Mouse (Mus musculus) embryo, embryonic 11.5 days (tissue): ENCODE results near the gene Gba.
A peak's percentile ranks its signal among the peaks of the same experiment; 100 is the strongest.
"Not testable (repeated sequence)": the region's sequence is repeated elsewhere in the genome, so short reads cannot be mapped to it uniquely, and the experiment has no call there.

ENCODE experiments used
- DNase-seq: peaks from one replicate; pipeline ENCODE4 v3.0.0-alpha.2; 2012; ENCODE audit warnings: low read depth, low spot score

Gene Gba

GRCm38 (mm10) chr3:89214681-89215411 lies 12.1 kb downstream of the Gba start, which contains the start of gene Thbs3:
Gene Thbs3 (plus strand): TSS chr3:89215180.
- no peak for DNase-seq

DNA sequence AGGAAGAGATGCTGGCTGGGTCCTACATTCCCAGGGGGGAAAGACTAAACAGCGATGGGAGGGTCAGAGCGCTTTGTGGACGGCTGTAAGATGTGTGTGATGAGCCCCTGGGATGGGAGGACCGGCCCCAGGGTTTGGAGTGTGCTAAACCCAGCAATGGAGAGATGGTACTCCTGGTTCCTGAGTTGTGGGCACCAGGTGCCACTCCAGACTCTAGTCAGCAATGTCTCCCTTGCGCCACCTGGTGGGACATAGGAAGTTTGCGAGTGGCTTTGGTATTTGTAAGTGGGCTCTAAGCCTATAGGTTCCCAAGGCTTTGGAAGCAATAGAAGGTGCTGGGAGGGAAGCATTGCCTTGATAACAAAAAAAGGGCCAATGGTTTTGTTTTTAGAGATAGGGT lies 13.1 kb downstream of the Gba start:
- peak; percentile 84 for DNase-seq

DNA sequence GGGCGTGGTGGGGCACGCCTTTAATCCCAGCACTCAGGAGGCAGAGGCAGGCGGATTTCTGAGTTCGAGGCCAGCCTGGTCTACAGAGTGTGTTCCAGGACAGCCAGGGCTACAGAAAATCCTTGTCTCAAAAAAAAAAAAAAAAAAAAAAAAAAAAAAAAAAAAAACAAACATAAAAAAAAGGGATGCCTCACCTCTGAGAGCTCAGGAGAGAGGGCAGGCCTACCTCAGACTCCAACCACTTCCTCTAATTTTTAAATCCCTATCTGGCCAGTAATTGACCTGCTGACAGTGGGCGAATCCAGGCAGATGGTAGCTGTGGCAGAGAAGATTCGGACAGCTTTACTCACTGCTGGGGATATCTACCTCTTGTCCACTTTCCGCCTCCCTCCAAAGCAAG lies 13.7 kb downstream of the Gba start:
- not testable (repeated sequence) for DNase-seq

GRCm38 (mm10) chr3:89218271-89218670 lies 15.5 kb downstream of the Gba start:
- no peak for DNase-seq

DNA sequence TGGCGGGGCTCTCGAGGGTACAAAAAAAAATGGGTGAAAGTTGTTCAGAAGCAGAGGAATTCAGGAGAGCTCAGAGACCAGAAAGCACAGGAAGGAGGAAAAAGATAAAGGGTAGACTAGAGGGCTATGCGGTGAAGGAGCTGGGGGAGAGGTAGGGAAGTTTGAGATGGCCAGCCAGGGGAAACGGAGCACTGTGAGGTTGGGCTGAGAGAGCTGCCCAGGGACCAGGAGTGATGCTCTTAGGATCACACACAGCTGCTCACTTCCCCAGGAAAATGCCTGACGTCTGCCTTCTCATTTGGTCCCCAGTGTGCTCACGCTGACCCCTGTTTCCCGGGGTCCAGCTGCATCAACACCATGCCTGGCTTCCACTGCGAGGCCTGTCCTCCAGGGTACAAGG lies 16.8 kb downstream of the Gba start:
- DNase-seq, result no peak

- no peak for DNase-seq
Observed at GRCm38 (mm10) chr3:89221167-89221566, 18.4 kb downstream of the Gba start.

GRCm38 (mm10) chr3:89224796-89225195 lies 22.1 kb downstream of the Gba start:
- no peak for DNase-seq

GRCm38 (mm10) chr3:89225321-89225815 lies 22.6 kb downstream of the Gba start:
- no peak for DNase-seq

- DNase-seq, result no peak
Observed at GRCm38 (mm10) chr3:89225918-89226317, 23.2 kb downstream of the Gba start.

GRCm38 (mm10) chr3:89226361-89226760 lies 23.6 kb downstream of the Gba start:
- no peak for DNase-seq

DNA sequence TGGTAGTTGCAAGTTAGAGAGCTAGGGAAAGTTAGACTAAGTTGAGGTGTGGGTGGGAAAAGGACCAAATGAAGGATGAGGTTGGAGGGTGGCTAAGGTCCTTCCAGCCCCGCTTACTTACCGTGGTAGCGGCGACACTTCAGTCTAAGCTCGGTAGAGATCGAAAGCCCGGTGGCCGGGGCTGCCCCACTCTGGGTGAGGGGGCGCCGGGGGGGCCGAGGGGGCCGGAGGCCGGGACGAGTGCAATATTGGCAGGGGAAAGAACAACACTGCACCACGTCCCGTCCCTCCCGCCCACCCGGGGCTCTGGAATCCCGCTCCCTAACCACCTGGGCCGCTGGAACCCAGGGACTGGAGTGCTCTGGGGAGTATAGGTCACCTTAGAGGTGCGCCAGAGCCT lies 24.2 kb downstream of the Gba start, which contains the start of gene Mtx1:
Gene Mtx1, minus strand, starts transcription at position 189 of the 400 bp plus-strand sequence.
- DNase-seq, result no peak

GRCm38 (mm10) chr3:89227307-89228179 lies 24.8 kb downstream of the Gba start:
- peak; percentile 84 for DNase-seq

DNA sequence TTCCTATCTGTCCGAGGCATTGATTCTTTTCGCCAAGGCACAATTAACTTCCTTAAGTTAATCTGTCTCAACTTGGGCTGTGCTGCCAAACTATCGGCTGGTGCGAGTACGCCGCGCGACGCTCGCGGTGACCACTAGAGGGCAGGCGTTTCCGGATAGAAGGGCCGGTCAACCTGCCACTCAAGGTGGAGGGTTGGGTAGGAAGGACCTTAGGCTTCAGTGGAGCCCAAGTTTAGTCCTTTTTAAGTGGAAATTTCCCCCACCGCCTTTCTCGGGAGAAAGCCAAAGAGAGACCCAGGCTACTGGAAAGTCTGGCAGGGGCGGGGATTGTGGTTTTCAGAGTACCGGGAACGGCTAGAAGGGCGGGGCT lies 25.4 kb downstream of the Gba start:
- DNase-seq, result no peak

- no peak for DNase-seq
Observed at GRCm38 (mm10) chr3:89228836-89229235, 26.1 kb downstream of the Gba start, which contains the start of gene Muc1. Gene Muc1 (plus strand): TSS chr3:89229057.

- DNase-seq, result no peak
Observed at GRCm38 (mm10) chr3:89229276-89229675, 26.5 kb downstream of the Gba start.

DNA sequence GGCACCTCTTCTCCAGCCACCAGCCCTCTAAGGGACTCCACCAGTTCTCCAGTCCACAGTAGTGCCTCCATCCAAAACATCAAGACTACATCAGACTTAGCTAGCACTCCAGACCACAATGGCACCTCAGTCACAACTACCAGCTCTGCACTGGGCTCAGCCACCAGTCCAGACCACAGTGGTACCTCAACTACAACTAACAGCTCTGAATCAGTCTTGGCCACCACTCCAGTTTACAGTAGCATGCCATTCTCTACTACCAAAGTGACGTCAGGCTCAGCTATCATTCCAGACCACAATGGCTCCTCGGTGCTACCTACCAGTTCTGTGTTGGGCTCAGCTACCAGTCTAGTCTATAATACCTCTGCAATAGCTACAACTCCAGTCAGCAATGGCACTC lies 27.8 kb downstream of the Gba start:
- no peak for DNase-seq

- no peak for DNase-seq
Observed at GRCm38 (mm10) chr3:89231345-89231744, 28.6 kb downstream of the Gba start.

DNA sequence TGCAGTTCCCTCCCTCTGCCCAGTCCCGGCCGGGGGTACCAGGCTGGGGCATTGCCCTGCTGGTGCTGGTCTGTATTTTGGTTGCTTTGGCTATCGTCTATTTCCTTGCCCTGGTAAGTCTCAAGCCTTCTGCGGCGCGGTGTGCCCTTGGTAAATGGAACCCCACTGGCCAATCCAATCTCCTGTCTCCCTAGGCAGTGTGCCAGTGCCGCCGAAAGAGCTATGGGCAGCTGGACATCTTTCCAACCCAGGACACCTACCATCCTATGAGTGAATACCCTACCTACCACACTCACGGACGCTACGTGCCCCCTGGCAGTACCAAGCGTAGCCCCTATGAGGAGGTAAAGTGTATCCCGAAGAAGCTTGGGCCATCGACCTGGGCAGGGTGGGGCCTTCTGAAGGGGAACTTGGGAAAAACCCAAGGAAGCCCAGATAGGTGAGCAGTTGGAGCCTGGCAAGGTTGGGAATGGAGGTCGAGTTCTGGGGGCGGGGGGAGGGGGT lies 29.1 kb downstream of the Gba start:
- DNase-seq, result no peak

GRCm38 (mm10) chr3:89232614-89233013 lies 29.9 kb downstream of the Gba start:
- DNase-seq, result no peak

DNA sequence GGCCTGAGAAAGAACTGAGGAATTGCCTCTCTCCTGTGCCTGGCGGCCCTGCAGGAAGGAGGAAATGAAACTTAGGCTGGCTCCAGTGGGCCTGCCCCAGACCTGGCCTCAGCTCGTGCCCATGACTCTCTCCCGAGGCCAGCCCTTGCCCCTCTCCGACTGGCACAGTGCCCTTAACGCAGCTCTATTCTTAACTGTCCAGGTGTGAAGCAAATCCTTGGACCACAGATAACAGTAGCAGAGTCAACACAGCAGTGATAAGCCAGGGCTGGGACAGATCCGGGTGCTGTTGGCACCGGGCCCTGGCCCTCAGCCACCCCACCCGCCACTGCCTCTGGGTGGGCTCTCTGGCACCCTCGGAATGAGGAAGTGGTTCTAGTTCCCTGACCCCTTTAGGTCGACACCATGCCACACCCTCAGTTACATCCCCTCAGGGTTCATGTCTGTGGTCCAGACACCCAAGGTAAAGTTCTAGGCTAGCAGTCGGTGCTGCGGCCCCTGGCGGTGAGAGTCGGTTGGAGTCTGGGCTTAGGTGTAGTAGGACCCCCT lies 30.9 kb downstream of the Gba start:
- no peak for DNase-seq

DNA sequence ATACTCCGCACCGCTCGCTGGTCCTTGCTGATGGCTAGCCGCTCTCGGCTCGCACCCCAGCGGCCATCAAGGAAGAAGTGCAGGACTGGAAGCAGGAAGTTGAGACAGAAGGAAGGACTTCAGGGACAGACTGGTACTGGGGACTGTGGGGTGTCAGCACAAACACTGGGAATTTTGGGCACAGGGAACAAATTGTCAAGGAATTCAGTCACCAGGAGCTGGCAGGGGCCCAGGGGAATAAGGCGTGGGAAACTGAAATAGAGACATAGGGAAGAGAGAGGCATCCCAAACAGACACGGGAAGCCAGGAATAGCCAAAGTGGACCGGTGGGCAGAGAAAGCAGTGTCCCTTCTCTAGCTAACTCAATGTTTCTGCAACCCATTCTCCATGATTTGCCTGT lies 33.8 kb downstream of the Gba start:
- no peak for DNase-seq

- DNase-seq, result no peak
Observed at GRCm38 (mm10) chr3:89237682-89238081, 35.0 kb downstream of the Gba start.
